Mouse (Mus musculus) embryonic facial prominence, embryonic 15.5 days (tissue): ENCODE measurements around the gene Clec4b2. TPM values are rescaled to one million over a fixed set of nuclear protein-coding genes. Genes with fewer than 3 reads are reported as not detected.
"Not testable (repeated sequence)": the region's sequence is repeated elsewhere in the genome, so short reads cannot be mapped to it uniquely, and the experiment has no call there.

Experiments used
- ATAC-seq: fragments of 200-750 bp; cut with Nextera tagmentation; 2 replicates; pipeline ENCODE4 v1.8.0; 2017; ENCODE audit warnings: low read depth, moderate TSS enrichment; ENCODE audit not compliant: insufficient number of reproducible peaks, low FRiP score, low TSS enrichment
- H3K27ac ChIP-seq: fragments of 300-500 bp; sonication (generic); replicated peaks from 2 replicates; pipeline ENCODE4 v1.5.1; 2015; ENCODE audit warnings: mild to moderate bottlenecking, inconsistent platforms
- H3K27me3 ChIP-seq: fragments of 300-500 bp; sonication (generic); 2 replicates; pipeline ENCODE4 v1.6.1; 2015; ENCODE audit warnings: inconsistent platforms
- H3K36me3 ChIP-seq: fragments of 300-500 bp; sonication (generic); 2 replicates; pipeline ENCODE4 v1.6.1; 2015; ENCODE audit warnings: mild to moderate bottlenecking, inconsistent platforms
- H3K4me1 ChIP-seq: fragments of 300-500 bp; sonication (generic); 2 replicates; pipeline ENCODE4 v1.6.1; 2015; ENCODE audit warnings: inconsistent platforms
- H3K4me2 ChIP-seq: fragments of 300-500 bp; sonication (generic); replicated peaks from 2 replicates; pipeline ENCODE4 v1.6.1; 2015; ENCODE audit warnings: mild to moderate bottlenecking, inconsistent platforms
- H3K4me3 ChIP-seq: fragments of 300-500 bp; sonication (generic); replicated peaks from 2 replicates; pipeline ENCODE4 v1.5.1; 2015; ENCODE audit warnings: mild to moderate bottlenecking, inconsistent platforms
- H3K9ac ChIP-seq: fragments of 300-500 bp; sonication (generic); 2 replicates; pipeline ENCODE4 v1.6.1; 2015; ENCODE audit warnings: inconsistent platforms
- H3K9me3 ChIP-seq: fragments of 300-500 bp; sonication (generic); replicated peaks from 2 replicates; pipeline ENCODE4 v1.6.1; 2016; ENCODE audit warnings: inconsistent platforms
- WGBS: fragments of 180-500 bp; shearing (Covaris S2); methylation state at CpG from one replicate; pipeline ENCODE4 v1.1.7; 2015; 5-methylcytosine and 5-hydroxymethylcytosine counted together
- polyA plus RNA-seq: library from polyadenylated mRNA; unstranded; fragments of >200 nt; fragmentation: Nextera tagmentation; extraction: Ambion mirVana; gene quantifications from 2 replicates; pipeline ENCODE4 v1.2.1, GENCODE M21; 2015

The Clec4b2 gene
- polyA plus RNA-seq, result not detected in 2 replicates

DNA sequence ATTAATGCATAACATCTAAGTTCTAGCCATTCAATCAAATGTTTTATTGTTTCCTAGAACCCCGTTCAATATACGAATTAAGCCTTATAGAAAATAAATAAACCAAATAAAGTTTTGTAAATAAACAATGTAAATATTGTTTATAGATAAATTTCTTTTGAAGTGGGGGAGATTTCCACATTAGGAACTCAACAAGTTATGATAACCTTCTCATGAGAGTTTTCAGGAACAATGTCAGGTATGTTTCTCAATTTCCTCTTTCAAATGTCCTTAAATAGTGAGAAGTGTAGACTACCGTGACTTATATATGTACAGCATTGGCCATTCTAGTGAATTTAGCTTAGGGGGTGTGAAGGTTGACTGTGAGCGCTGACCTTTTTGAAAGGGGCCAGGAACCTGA lies at the start of gene Clec4b2:
Gene Clec4b2, plus strand, starts transcription at position 301 of the 400 bp plus-strand sequence.
- H3K4me2 ChIP-seq, result no peak within 1 kb of the TSS
- H3K36me3 ChIP-seq, result no peaks in the 10 kb centered on the region
- no peaks in the 10 kb centered on the region for H3K9me3 ChIP-seq
- H3K27me3 ChIP-seq, result no peaks in the 10 kb centered on the region
- WGBS, result 87% methylated on average over 4 of the region's 4 CpGs
- H3K9ac ChIP-seq, result no peak within 1 kb of the TSS
- no peak within 1 kb of the TSS for H3K27ac ChIP-seq
- no peak for ATAC-seq
- H3K4me3 ChIP-seq, result no peak within 1 kb of the TSS
- no peaks in the 10 kb centered on the region for H3K4me1 ChIP-seq

- Histone ChIP-seq H3K9ac (no peak overlapping the region), H3K9me3 (no peaks in the 10 kb centered on the region), H3K4me1 (no peaks in the 10 kb centered on the region), H3K27me3 (no peaks in the 10 kb centered on the region), H3K36me3 (no peaks in the 10 kb centered on the region), H3K4me3 (no peak overlapping the region), H3K27ac (no peak overlapping the region), H3K4me2 (no peak overlapping the region)
- ATAC-seq, result no peak
- WGBS, result 71% methylated on average over 3 of the region's 3 CpGs
Observed at GRCm38 (mm10) chr6:123123195-123123594, 49.5 kb upstream of the Clec4b2 start.

DNA sequence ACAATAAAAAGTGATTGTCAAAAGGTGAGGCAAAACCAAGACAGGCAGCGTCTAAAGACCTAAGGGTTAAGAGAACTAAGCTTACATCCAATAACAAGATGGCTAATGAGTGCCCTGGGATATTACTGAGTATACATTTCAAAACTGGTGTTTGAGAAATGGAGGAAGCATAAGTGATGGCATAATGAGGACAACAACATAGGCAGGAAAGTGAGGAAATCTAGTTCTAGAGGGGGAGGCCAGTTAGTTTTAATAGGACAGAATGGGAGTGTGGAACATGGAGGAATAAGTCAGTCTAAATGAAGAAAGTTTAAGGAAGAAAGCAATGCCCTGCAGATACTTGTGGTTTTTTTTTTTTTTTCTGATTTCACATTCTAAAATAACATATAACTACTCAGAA lies 45.5 kb upstream of the Clec4b2 start:
- no peaks in the 10 kb centered on the region for H3K4me1 ChIP-seq
- ATAC-seq, result no peak
- WGBS, result 51% methylated on average over 1 of the region's 1 CpGs

GRCm38 (mm10) chr6:123137766-123138526 lies 34.7 kb upstream of the Clec4b2 start:
- 69% methylated on average over 29 of the region's 29 CpGs for WGBS
- not testable (repeated sequence) for H3K4me1 ChIP-seq, H3K9me3 ChIP-seq, H3K4me2 ChIP-seq, H3K27me3 ChIP-seq, H3K9ac ChIP-seq, H3K4me3 ChIP-seq, H3K36me3 ChIP-seq, ATAC-seq, H3K27ac ChIP-seq

More for the DNA sequence above, 45.5 kb upstream of the Clec4b2 start:
- H3K36me3 ChIP-seq, result no peaks in the 10 kb centered on the region
- H3K9me3 ChIP-seq, result no peaks in the 10 kb centered on the region
- H3K9ac ChIP-seq, result no peak overlapping the region
- H3K4me2 ChIP-seq, result no peak overlapping the region
- H3K4me3 ChIP-seq, result no peak overlapping the region
- no peak overlapping the region for H3K27ac ChIP-seq
- H3K27me3 ChIP-seq, result no peaks in the 10 kb centered on the region

DNA sequence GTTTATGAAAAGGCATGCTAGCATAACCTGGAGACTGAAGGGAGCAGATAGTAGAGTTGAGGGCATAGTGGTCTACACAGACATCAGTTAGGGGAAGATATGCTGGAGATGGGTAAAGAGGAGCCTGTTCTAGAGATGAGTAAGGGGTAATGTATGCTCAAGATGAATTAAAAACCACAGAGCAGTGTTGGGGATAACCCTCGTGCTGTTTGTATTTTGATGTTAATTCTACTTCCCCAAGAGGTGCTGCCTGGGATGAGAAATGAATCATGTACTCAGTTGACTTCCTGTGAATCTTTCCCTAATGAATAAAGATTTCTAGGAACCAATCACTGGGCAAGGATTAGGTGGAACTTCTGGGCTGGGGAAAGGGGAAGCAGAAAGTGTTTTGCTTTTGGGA lies 2.6 kb upstream of the Clec4b2 start:
- Histone ChIP-seq H3K36me3 (no peaks in the 10 kb centered on the region), H3K4me3 (no peak overlapping the region), H3K4me1 (no peaks in the 10 kb centered on the region), H3K27ac (no peak overlapping the region), H3K9ac (no peak overlapping the region), H3K9me3 (no peaks in the 10 kb centered on the region), H3K27me3 (no peaks in the 10 kb centered on the region), H3K4me2 (no peak overlapping the region)
- no peak for ATAC-seq
- WGBS, result 39% methylated on average over 1 of the region's 1 CpGs

- no peaks in the 10 kb centered on the region for H3K36me3 ChIP-seq
- no peak overlapping the region for H3K9ac ChIP-seq
- H3K4me3 ChIP-seq, result no peak overlapping the region
- no peak overlapping the region for H3K4me2 ChIP-seq
- no peaks in the 10 kb centered on the region for H3K27me3 ChIP-seq
- no peak overlapping the region for H3K27ac ChIP-seq
- no peaks in the 10 kb centered on the region for H3K9me3 ChIP-seq
- no peak for ATAC-seq
- no peaks in the 10 kb centered on the region for H3K4me1 ChIP-seq
Observed at GRCm38 (mm10) chr6:123171040-123171439, 1.7 kb upstream of the Clec4b2 start.

- Histone ChIP-seq H3K27me3 (no peaks in the 10 kb centered on the region), H3K9me3 (no peaks in the 10 kb centered on the region), H3K4me2 (no peak overlapping the region), H3K27ac (no peak overlapping the region), H3K9ac (no peak overlapping the region), H3K4me3 (no peak overlapping the region), H3K4me1 (no peaks in the 10 kb centered on the region), H3K36me3 (no peaks in the 10 kb centered on the region)
- ATAC-seq, result no peak
- 79% methylated on average over 1 of the region's 1 CpGs for WGBS
Observed at GRCm38 (mm10) chr6:123175549-123175948, 2.9 kb downstream of the Clec4b2 start.

- not testable (repeated sequence) for ATAC-seq, H3K27me3 ChIP-seq, H3K4me1 ChIP-seq, H3K9me3 ChIP-seq, H3K27ac ChIP-seq, H3K36me3 ChIP-seq, H3K9ac ChIP-seq, H3K4me3 ChIP-seq, H3K4me2 ChIP-seq
- WGBS, result 70% methylated on average over 2 of the region's 2 CpGs
Observed at GRCm38 (mm10) chr6:123184862-123185261, 12.2 kb downstream of the Clec4b2 start.

DNA sequence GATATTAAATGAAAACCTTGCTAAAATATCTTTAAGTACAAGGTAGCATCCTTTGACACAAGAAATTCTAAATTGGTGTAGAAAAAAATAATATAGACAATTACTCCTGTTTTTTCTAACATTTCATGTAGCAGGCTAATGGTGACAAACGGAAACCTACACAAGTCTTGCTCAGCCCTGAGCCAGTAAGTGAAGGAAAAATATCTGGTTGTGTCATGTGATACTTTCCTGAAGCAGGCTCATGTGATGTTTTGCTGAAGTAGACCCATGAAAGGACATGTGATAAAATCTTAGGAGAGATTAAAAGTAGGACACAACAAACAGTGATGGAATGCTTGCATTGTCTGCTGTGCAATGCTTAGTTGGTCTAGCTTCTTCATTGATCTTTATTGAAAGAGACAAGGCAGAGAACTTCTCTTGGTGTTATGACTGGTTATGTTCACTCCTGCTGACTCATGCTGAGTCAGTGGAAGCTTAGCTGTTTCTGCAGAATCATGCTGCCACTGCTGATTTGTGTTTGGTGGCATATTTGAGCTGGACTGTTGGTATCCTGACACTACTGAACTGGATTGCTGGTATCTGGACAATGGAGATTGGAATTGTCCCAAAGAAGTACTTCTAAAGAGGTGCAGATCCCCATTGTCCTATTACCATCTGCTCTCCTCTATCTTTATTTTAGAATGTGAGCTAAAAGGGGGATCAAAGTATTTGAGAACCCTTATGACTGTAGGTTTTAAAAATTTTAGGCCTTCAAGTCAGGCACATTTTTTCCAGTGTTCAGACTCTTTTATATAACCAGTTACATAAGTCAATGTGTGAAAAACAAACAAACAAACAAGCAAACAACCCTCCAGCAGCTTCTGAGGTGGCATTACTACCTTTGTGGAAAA lies 34.7 kb downstream of the Clec4b2 start:
- Histone ChIP-seq H3K27me3 (no peaks in the 10 kb centered on the region), H3K36me3 (no peaks in the 10 kb centered on the region), H3K27ac (no peak overlapping the region), H3K9me3 (no peaks in the 10 kb centered on the region), H3K4me1 (no peaks in the 10 kb centered on the region), H3K9ac (no peak overlapping the region), H3K4me3 (no peak overlapping the region), H3K4me2 (no peak overlapping the region)
- ATAC-seq, result no peak
- 79% methylated on average over 1 of the region's 1 CpGs for WGBS

DNA sequence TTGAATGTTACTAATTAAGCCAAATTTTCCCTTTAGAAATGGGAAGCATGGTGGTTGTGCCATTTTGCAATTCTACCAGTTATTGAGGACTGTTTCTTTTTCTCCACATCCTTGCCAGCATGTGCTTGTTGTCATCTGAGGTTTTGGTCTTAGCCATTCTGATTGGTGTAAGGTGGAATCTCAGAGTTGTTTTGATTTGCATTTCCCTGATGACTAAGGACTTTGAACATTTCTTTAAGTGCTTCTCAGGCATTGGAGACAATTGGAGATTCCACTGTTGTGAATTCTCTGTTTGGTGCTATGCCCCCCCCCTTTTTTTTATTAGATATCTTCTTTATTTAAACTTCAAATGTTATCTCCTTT lies 35.4 kb downstream of the Clec4b2 start:
- not testable (repeated sequence) for H3K4me3 ChIP-seq, H3K27me3 ChIP-seq

DNA sequence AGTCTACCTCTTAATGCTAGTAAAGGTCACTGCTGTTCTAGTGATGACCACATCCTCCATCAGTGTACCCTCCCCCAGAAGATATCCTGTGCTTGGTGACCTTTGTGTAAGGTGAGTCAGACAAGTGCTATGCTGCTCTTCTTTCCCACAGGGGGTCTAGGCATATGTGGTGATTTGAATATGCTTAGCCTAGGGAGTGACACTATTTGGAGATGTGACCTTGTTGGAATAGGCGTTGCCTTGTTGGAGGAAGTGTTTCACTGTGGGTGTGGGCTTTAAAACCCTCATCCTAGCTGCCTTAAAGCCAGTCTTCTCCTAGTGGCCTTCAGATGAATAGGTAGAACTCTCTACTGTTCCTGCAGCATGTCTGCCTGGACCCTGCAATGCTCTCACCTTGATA lies 39.0 kb downstream of the Clec4b2 start:
- no peaks in the 10 kb centered on the region for H3K9me3 ChIP-seq
- no peak overlapping the region for H3K4me3 ChIP-seq
- H3K27me3 ChIP-seq, result no peaks in the 10 kb centered on the region
- no peaks in the 10 kb centered on the region for H3K36me3 ChIP-seq
- no peak overlapping the region for H3K4me2 ChIP-seq
- H3K4me1 ChIP-seq, result no peaks in the 10 kb centered on the region
- no peak overlapping the region for H3K27ac ChIP-seq
- H3K9ac ChIP-seq, result no peak overlapping the region
- no peak for ATAC-seq
- 74% methylated on average over 1 of the region's 1 CpGs for WGBS

More for the DNA sequence above, 35.4 kb downstream of the Clec4b2 start:
- H3K4me1 ChIP-seq, H3K27ac ChIP-seq, H3K9ac ChIP-seq, H3K9me3 ChIP-seq, ATAC-seq, H3K36me3 ChIP-seq, H3K4me2 ChIP-seq: not testable (repeated sequence)
